Mouse (Mus musculus) heart, postnatal 4 days (tissue): ENCODE results near the gene Dock1. TPM values are rescaled to one million over a fixed set of nuclear protein-coding genes. Genes with fewer than 3 reads are reported as not detected.

Experiments used
- DNase-seq: peaks from one replicate; pipeline ENCODE4 v3.0.0; 2021
- total RNA-seq, 2 experiments: library from RNA; stranded (reverse); gene quantifications; 2 replicates each; pipeline ENCODE4 v1.2.3; 2021

The Dock1 gene
- total RNA-seq, 2 experiments from 2014 or later, result 53.7 to 56.5 TPM

DNA sequence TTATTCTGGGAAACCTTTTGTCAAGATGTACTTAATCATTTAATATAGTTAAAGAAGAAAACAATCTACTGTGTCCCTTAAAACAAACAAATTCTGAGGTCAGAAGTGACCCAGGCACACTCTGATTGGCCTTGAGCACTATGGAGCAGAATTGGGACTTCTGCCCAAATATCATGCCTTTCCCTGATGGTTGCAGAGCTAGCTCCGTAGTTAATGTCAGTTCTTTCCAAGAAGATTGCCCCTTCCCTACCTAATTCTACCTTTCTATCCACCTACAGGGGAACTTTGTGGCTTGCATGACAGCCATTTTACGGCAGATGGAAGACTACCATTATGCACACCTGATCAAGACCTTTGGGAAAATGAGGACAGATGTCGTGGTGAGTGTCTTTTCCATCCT is 319.8 kb downstream of the Dock1 start:
- no peak for DNase-seq

DNA sequence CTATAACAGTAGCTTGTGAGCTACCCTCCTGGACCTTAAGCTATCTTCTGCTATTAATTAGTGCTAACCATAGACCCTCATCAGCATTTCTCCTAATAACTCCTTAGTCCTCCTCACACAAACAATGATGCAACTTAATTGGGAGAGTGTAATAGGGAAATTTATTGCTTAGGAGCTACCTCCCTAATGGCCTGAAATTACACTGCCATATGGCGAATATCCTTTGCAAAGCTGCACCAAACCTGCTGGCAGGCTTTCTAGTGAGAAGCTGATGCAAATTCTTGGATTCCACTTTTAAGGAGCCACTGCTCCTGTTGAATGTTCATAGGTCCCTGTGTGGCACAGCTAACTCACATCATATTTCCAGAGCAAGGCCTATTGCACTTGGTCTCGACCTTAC is 320.5 kb downstream of the Dock1 start:
- no peak for DNase-seq

DNA sequence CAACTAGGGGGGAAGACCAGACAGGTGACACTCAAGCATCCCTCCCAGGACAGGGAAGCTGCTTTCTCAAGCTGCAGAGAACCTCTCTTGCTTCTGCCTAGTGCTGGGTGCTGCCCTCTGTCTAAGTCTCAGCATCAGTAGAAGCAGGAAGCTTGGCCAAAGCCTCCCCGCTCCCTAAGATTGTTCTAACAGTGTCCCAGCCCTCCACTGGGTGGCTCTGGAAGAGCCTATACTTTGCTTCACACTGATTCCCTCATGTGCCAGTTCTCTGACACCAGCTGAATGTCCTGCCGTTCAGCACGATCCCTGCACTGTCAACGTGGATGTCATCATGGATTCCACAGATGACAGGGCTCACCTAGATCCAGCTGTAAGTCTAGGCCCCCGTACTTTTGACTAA is 324.5 kb downstream of the Dock1 start:
- DNase-seq, result no peak

DNA sequence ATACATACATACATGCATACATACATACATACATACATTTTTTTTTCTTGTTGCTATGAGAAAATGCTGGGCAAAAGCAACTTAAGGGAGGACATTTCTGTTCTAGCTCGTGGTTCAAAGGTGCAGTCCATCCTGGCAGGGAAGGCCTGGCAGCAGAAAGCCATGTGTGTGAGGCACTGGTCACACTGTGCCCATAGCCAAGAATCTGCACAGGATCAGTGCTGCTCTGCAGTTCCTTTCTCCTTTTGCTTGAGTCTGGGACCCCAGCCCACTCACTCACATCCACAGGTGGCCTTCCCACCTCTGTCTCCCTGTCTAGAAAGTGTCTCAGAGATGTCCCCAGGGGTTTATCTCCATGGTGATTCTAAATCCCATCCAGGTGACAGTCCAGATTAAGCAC is 331.8 kb downstream of the Dock1 start:
- no peak for DNase-seq

DNA sequence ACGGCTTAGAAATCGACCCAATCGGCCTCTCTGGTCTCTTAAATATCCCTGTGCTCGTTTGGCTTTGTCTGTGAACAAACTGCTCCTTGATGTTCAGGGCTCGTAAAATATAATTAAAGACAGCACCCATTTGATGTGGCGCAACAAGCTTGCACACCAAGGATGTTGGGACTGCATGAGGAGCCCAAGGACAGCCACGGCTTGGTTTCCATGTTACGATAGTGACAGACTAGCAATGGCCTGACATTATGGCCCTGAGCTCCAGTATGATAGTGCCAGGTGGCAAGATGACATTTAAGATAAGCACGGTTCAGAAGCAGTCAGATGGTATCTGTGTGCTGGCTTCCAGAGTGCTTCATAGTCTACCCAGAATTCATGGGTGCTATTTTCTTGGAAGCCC is 332.4 kb downstream of the Dock1 start:
- DNase-seq, result no peak

DNA sequence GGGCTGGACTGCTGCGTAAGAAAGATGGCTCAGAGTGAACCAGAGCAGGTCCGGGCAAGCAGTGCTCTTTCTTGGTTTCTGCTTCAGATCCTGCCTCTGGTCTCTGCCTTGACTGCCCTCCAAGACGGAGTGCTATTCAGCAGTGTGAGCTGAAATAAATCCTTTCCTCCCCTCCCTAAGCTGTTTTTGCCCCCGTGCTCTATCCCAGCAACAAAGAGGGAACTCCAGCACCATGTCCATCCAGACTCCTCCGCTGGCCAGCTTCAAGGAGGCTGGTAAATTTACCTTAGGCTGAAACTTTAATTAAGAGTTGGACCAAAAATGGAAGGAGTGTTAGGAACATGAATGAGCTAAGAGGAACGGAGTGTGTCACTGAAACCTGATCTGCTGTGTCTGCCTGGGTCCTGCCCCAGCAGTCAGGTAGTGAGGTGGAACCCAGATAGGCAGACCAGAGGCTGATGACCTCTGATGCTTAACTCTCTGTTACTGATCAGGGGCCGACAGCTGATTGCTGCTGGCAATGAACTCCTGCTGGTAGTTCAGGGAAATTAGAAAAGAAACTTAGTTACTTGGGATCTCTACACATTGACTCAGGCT is 335.6 kb downstream of the Dock1 start:
- no peak for DNase-seq

DNA sequence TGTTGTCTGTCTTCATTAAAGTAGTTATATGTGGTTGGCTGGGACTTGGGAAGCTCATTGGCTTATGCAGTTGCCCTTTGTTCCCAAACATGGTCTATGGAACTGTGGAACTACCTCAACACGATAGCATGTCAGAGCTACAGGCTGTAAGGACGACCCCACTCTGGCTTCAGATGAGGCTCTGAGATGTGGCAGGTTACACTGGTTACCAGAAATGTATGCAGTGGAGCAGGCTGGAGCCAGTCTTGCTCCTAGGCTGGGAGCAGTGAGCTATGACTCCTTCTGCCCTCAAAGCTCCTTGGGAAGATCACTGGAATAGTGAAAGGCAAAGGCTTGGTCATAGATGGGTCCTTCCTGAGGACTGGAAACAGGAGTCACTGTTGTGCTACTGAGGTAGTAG is 337.6 kb downstream of the Dock1 start:
- no peak for DNase-seq

DNA sequence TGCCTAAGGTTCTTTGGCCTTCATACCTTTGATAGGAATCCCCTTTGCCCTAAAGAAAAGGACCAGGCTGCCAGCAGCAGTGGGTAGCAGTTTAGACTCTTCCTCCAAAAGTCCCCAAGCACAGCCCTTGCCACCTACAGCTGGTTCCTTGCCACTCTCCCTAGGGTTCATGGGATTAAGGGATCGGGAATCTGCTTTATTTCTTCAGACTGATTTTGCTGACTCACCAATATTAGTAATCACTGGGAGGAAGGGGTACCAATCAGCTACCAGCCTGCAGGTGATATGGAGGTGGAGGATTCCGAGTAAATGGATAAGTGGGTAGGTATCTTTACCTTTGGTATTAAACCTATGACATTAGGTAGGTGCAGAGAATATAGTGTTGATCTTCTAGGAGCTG is 340.5 kb downstream of the Dock1 start:
- no peak for DNase-seq

DNA sequence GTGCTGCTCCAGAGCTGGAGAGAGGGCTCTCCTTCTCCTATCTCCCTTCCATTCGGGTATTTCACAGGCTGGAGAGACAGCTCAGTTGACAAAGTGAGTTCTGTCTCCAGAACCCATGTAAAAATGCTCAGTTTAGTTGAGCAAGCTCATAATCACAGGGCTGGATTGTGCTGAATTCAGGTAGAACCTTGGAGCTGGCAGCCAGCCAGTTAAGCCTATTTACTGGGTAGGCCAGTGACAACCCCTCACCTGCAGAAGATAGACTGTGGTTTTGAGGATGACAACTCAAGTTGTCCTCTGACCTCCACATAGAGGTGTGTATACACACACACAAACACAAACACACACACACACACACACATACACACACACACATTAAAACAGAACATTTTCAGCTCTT is 347.1 kb downstream of the Dock1 start:
- DNase-seq, result no peak

DNA sequence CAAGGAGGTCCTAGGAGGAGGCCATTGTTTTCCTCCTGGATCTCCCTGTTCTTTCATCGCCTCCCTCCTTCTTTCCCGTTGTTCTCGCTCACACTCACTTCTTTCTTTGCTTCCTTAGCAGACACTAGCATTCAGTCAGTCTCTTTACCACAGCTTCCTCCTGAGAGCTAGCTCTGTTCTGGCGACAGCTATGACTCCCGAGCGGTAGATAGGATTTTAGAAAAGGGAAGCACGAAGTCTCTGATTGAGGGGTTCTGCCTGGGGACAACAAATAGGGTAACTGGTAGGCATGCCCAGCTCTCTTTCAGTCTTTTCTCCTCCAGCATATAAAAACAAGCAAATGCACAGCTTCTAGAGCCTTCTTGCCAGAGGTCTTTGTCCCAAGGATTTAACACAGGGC is 350.3 kb downstream of the Dock1 start:
- no peak for DNase-seq

DNA sequence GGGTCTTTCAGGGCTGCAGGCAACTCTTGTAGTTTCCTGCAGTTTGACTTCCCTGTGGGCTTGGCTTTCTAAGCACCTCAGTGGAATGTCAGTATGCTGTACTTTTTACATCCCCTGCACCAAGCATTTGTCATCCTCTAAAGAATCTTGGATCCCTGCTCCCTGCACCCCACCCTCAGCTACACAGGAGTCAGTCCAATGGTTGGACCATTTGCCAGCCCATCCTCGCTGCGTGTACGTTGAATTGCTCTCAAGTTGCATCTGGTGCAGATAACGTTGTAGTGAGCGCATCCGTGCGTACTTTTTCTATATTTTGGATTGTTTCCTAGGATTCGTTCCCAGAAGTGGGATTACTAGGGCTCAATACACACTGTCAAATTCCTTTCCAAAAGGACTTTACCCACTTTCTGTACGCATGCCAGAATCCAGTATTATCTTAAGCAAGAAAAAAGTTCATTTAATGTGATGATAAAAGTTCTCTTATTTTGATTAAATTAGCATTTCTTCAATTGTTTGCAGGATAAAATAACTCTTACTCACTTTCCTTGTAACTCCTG is 351.2 kb downstream of the Dock1 start:
- DNase-seq, result no peak

DNA sequence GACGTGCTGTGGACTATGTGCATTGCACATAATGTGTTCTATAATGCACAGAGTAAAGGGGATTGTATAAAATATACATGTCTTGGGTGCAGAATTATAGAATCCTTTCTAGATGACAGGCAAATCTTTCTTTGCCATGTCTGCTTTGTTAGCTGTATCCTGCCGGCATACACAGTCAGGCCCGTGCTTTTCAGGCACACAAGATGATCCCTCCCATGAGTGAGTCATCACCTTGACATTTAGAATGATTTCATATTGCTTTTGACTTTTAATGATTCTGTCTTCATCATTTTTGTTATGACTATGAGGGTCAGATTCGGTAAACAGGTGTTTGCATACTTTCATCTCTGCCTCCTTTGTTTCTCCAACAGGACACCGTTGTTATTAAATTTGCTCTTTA is 354.1 kb downstream of the Dock1 start:
- no peak for DNase-seq

DNA sequence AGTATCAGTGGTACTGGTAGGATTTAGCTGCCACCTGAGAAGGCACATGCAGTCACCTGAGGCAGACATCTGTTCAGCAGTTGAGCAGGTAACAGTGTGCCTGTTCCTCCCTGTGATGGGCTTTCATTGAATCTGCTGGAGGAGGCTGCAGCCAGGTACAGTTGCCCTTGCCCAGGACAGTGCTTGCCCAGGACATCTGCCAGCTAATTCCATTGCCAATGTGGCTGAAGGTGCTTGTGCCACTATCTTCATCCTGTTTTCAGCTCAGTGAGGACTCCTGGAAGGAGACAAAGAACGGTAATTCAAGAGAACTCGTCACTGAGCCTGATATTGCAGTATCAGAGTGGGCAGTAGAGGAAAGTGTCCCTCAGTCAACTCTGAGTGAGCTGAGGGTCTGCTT is 358.3 kb downstream of the Dock1 start:
- no peak for DNase-seq

DNA sequence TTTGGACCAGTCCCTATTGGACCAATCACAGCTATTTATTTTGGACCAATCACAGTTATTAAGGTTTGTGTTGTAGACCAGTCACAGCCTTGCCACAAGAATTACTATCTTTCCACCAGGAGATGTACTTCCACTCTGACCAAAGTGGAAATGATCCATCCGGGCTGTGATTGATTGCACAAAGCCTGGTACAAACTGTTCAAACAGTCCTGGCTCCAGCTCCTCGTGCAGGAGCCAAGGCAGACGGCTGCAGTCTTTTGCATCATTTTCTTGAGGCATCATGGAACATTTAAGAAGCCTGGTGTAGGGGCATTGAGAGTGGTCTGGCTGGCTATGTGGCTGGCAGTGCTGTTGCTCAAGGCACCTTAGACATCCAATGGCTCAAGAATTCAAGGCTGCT is 358.7 kb downstream of the Dock1 start:
- no peak for DNase-seq

DNA sequence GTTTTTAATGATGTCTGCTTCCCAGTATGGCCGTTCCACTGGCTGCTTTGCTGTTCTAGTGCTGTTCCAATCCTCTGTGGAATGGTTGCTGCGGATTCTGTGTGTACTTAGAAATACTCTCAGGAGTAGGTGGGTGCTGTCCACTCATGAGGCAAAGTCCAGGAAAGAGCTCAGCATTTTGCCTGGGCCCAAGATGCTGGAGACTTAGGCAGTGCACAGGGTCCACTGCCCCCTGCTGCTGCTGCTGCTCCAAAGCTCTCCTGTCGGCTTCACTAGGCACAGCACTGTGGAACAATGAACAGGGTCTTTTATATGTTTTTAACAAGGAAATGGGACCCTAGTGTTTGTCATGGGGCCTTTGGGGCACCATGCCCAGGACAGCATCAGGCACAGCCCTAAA is 361.0 kb downstream of the Dock1 start:
- no peak for DNase-seq

DNA sequence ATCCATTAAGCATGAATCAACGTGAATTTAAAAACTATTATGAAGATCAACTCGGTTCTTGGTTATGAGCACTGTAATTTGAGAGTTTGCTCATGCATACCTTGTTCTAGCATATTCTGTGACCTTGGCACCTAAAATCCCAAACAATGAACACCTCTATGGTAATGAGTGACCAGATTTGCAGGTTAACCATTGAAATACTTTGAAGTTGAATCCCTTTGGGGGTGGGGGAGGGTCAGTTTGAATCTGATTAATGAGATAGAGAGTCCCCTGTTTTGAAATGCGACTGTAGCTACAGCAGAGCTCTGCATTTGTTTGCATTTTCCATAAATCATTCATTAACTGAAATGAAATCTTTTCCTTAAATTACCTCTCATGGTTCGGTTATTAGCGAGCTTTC is 364.4 kb downstream of the Dock1 start:
- no peak for DNase-seq

DNA sequence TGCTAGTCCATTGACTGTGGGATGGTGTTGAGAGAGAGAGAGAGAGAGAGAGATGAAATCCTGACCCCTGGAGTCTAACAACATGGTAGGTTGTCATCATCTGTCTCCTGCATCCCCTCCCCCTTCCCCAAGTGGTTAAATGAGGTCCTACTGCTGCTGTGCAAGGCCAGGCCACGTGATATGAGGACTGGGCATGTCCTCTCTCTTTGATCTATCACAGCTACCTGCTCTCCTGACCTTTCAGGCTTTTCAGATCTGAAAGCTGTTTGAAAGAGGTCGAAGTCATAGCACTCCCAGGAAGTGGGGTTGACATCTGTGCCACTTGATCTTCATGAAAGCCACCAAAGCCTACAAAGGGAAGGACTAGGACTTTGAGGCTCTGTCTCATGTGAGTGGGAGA is 365.2 kb downstream of the Dock1 start:
- no peak for DNase-seq

DNA sequence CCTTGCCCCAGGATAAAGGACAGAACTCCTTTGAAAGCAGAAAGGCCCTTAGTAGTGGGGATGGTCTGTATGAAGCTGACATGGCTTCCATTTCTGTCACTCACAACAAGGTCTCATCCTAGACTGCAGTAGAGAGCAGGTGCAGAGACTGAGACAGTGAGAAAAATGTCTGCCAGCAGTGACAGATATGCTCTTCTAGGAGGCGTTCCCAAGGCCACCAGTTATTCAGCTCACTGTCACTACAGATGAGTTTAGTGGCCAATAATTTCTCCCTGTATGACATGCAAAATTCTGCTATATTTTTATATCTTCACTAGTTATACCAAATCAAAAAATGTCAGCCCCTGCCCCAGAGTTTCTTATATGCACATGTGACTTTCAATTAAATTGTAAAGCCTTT is 368.5 kb downstream of the Dock1 start:
- no peak for DNase-seq

DNA sequence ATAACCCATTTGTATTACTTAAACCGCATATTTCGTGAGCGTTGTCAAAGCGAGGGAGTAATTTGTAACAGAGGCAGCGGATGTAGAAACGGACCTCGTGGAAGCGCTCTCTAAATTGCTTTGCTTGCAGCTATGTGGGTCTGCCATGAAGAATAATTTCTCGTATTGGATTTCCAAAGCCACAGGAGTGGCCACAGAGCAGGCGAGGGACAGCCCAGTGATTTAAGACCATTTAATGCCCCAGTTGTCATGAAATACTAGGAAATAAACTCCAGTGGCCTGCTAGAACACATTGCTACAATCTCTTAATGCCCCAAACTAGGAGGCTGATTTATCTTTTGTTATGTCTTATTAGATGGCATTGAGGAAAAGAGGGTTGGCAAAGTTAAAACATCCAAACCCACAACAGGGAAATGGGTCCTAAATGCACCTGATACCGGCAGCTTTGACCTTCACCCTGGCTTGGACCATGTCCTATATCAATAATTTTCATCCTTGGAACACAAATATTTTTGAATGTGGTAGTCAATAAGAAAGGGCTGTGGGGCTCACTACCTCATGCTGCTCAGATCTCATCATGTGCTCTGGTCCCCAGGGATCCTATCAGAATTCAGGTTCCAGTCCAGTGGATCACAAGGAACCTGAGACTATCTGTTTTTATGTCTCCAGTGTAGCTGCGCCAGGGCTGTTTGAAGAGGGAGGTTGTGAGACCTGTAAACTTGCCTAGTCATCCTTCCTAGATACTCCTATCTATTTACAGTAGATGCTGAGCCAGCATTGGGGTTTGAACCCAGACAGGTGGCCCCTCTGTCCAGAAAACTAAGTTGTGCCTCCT is 373.7 kb downstream of the Dock1 start:
- no peak for DNase-seq

DNA sequence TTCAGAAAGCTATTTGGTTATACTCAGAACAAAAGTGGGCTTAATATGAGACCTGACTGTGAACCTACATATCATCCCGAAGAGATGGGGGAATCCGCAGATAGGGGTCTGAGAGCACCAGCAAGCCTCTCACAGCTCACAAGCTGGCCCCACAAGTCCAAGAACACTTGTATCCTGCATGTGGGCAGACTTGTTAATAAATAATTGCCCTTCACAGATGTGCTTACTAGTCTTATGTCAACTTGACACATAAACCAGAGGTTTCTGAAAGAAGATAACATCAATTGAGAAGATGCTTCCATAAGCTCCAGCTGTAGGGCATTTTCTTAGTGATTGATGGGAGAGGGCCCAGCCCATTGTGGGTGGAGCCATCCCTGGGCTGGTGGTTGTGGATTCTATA is 379.0 kb downstream of the Dock1 start:
- DNase-seq, result no peak

DNA sequence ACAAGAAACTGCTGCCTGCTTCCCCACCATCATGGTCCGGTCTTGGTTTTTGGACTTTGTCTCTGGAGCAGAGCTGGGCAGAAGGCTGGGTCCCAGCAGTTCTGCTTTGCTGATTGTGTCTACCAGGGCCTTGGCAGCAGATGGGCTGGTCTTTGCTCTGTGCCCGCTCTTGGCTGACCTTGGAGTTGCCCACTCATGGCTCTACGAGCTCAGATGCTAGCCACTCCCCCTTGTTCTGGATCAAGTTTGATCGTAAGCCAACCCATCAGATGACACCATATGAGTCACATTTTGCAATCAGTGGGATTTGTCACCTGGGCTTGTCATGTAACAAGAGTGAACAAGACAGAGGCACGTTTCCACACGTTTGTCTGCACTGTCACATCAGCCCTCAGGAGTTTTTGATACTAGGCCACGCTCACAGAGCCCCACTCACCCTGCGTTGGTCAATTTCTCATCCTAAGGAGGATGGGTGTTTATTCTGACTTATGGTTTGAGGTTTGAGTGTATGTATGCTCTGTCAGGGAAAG is 382.8 kb downstream of the Dock1 start:
- peak; percentile 36 for DNase-seq

DNA sequence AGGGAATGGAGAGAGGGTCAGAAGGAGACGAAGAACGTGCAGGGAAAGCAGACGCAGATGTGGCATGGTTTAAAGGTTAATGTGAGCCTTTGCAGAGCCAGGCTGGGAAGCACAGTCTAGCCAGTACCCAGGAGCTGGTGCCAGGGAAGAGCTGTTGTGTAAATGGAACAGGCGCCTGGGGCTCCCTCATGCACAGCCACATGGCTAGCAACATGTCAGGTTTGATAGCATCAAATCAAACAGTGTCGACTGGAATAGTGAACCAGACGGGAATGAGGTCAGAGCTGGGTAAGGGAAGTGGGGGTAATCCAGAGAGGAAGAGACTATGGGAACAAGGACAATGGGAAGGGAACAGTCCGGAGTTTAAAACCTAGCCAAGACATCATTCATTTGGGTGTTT is 384.2 kb downstream of the Dock1 start:
- peak; percentile 6 for DNase-seq

DNA sequence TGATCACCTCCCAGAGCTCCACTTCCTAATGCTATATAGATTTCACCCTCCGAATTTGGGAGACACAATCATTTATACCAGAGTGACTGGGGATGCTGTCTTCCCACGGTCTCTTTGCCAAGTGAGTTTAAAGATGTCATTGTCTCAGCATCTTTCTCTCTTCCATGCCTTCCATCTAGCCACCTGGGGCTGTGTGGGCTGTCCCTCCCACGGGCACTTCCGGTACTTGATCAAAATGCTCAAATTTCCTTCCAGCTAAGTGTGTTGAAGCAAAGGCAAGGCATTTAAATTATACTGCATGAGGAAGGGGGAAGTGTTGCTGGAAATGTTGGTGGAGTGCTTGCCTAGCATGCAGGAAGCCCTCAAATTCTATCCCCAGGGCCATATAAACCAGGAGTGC is 388.6 kb downstream of the Dock1 start:
- no peak for DNase-seq

DNA sequence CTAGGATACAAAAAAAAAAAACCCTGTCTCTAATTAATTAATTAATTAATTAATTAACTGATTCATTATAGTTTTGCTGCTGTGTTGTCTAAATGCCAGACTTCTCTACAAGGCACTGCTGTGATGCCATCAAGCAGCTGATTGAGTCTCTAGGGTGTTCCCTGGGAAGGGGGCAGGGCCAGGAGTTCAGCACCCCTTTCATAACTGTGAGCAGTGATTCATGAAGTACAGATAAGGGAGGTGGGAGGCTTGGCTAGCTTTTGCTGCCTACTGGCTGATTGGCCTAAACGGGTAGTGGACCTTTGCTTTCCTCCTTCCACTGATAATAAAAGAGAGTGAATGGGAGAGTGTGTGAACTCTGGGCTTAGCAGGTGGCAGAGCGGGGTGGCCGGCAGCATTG is 389.1 kb downstream of the Dock1 start:
- DNase-seq, result no peak
